Mouse (Mus musculus) ES-Bruce4 (cell line): ENCODE measurements around the gene Cldn1.

Experiments
- CTCF ChIP-seq: IDR thresholded peaks from one replicate; pipeline ENCODE4 v1.8.1; 2011; ENCODE audit warnings: low read depth, low read length
- EP300 ChIP-seq: IDR thresholded peaks from 2 replicates; pipeline ENCODE4 v1.6.1; 2011; ENCODE audit warnings: low read depth, low read length; ENCODE audit not compliant: insufficient read depth
- POLR2A ChIP-seq: IDR thresholded peaks from one replicate; pipeline ENCODE4 v1.8.1; 2011; ENCODE audit warnings: low read length; ENCODE audit not compliant: insufficient read depth

DNA sequence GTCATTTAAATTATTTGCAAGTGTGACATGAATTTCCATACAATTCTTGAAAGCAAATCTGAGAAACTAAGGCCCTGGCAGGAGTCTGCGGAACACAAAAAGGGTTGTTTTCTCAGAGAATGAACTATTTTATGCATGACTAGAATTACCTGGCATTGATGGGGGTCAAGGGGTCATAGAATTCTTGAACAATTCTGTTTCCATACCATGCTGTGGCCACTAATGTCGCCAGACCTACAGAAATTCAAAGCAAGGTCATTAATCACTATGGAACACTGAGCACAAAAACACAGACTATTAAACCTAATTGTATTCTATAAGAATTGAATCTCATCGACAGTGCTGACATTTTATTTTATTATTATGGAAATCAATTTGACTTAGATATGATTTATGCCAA is 10.9 kb downstream of the Cldn1 start:
- TF ChIP-seq EP300, result no peak
- no peak for TF ChIP-seq CTCF
- TF ChIP-seq POLR2A, result no peak
